Mouse (Mus musculus): ENCODE data around the gene Csf3r.

The Csf3r gene

GRCm38 (mm10) chr4:126057207-126058133 is 33.1 kb downstream of the Csf3r start:
- no peak for DNase-seq (ENCODE audit: low spot score)

DNA sequence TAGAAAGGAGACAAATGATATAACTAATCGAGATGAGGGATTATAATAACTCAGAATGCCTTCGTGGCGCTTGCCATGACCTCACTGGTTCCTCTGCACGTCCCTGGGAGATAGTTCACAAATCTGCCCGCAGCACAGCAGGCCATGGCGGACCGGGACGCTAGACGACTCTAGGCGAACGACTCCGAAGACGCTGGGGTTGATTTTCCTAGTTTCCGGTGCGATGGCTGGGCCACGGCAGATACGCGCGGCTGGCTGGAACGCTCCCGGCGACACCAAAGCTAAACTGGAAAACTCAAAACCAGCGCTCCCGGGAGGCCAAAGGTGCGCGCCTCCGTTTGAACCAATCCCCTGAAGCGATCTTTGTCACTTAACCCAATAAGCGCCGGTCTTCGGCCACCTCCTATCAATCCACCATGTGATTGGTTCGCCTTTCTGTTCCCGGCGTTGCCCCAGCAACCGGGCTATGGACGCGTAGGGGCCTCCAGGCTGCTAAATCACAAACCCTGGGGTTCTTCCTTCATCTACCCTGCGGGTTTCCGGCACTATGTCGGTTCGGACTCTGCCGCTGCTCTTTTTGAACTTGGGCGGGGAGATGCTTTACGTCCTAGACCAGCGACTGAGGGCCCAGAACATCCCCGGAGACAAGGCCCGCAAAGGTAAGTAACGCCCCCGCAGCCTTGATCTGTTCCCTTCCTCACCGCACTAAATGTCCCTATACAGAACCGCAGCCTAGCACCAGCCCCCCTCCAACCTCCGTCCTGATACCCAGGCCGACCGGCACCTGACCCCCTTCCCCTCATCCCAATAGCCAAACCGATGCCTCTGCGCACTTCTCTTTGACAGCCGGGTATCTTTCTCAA is 34.0 kb downstream of the Csf3r start, which contains the start of gene Oscp1:
Gene Oscp1 (plus strand): TSS at position 432 of the 863 bp plus-strand sequence.
- DNase-seq (ENCODE audit: low spot score): peak; percentile 83

- DNase-seq (ENCODE audit: low spot score): no peak
Measured at GRCm38 (mm10) chr4:126058997-126059362, 34.6 kb downstream of the Csf3r start.

DNA sequence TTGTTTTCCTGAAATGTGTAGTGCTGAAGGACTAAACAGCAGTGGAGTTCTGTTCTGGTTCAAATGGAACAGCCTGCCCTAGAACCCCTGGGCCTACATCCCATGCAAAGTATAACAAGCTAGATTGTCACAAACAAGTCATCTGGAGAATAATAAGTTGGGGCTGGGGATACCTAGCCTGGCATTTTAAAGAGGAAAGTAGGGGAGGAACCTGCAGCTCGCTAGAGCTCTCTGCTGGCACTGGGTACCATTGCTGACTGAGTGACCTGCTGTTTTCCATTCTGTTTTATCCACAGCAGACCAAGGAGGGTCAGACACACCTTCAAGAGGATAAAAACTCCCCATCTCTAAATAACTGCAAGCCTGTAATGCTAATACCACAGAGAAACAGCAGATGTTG is 38.5 kb downstream of the Csf3r start:
- DNase-seq (ENCODE audit: low spot score): no peak

GRCm38 (mm10) chr4:126065241-126065640 is 40.9 kb downstream of the Csf3r start:
- DNase-seq (ENCODE audit: low spot score): no peak

GRCm38 (mm10) chr4:126067401-126068077 is 43.2 kb downstream of the Csf3r start:
- DNase-seq (ENCODE audit: low spot score): no peak

DNA sequence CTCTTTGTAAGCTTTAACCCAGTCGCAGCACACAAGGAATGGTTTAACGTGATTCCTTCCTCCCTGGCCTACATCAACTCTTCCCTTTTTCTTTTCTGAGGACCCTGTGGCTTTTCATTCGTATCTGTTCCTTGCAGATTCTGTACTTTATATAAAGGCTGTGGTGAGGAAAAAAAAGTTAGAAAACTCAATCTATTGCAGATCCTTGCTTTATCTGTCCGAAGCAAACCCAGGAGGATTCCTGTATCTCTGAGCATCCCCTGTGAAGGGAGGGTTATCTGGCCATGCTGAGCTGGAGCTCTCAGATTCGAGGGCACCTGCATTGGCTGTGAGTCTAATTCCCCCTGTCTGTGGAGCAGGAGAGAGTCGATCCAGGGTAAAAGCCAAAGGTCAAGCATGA is 44.5 kb downstream of the Csf3r start:
- no peak for DNase-seq (ENCODE audit: low spot score)

GRCm38 (mm10) chr4:126077833-126078232 is 53.5 kb downstream of the Csf3r start:
- DNase-seq (ENCODE audit: low spot score): no peak

- no peak for DNase-seq (ENCODE audit: low spot score)
Measured at GRCm38 (mm10) chr4:126079266-126079665, 54.9 kb downstream of the Csf3r start.

- no peak for DNase-seq (ENCODE audit: low spot score)
Measured at GRCm38 (mm10) chr4:126081601-126082000, 57.3 kb downstream of the Csf3r start.

GRCm38 (mm10) chr4:126083021-126083420 is 58.7 kb downstream of the Csf3r start:
- DNase-seq (ENCODE audit: low spot score): no peak

GRCm38 (mm10) chr4:126084382-126084781 is 60.0 kb downstream of the Csf3r start:
- DNase-seq (ENCODE audit: low spot score): no peak

GRCm38 (mm10) chr4:126085996-126086576 is 61.7 kb downstream of the Csf3r start:
- peak; percentile 68 for DNase-seq (ENCODE audit: low spot score)

DNA sequence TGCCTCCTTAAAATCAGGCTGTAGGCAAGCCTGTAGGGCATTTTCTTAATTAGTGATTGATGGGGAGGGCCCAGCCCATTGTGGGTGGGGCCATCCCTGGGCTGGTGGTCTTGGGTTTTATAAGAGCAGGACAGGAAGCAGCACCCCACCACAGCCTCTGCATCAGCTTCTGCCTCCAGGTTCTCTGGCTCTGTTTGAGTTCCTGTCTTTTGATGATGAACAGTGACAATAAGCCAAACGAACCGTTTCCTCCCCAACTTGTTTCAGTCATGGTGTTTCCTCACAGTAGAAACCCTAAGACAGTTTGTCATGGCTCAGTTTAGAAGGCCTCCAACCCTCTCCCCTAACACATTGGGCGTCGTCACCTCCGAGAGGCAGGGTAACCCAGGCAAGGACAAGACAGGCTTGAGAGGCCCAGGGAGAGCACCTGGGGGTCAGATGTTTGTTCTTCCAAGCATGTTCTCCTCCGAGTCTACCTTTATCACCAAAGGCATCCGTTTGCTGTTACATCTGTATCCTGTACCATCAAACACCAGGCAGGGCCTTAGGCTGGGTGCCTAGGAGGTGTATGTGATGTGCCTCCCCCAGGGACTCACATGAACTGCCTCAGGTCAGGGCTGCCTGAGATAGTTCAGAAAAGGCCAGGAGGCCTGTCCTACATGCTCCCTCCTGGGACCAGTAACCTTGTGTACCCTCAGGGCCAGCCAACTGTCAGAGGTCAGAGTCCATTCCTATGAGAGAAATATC is 65.9 kb downstream of the Csf3r start:
- no peak for DNase-seq (ENCODE audit: low spot score)

DNA sequence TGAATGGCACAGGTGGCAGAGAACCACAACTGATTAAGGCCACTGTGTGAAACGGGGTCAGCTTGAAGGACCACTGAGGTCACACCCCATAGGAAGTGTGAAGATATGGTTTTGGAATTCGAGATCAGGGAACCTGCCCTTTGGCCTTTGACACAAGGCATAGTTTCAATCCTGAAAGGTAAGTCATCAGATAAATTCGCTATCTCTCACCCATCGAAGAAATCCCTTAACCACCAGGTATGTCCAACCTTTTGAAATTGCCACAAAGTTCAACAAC is 66.4 kb downstream of the Csf3r start:
- DNase-seq (ENCODE audit: low spot score): no peak

GRCm38 (mm10) chr4:126091873-126092272 is 67.5 kb downstream of the Csf3r start:
- no peak for DNase-seq (ENCODE audit: low spot score)
